Comparison of ENCODE assay signal across 8 mouse cellular contexts in the genomic region with DNA sequence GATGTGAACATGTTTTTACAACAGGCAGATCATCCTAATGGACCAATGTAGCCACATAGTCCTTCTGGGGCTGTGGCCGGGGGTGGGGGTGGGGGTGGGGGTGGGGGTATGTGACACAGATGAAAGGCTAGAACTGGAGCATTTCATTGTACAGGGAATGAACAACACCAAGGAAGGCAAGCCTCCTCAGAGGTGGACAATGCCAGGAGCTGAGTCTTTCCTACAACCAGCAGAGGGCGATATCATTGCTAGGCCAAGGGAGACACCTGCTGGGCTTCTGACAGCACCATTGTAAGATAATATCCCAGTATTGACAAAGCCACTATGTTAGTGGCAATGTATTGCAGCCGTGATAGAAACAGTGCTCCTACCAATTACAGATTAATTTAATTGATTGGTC. TPM values are rescaled to one million over a fixed set of nuclear protein-coding genes. Genes with fewer than 3 reads are reported as not detected.
DNase-seq lines count a peak whose midpoint lies in the region; ATAC-seq and TF ChIP-seq lines count a peak whose summit lies in the region.
"Had no signal": no experiment of that assay in that cellular context is flagged by ENCODE, and none has a peak within 500 bp of the region (broad histone marks: within the 10 kb centered on the region; RNA-seq: fewer than 3 reads in every experiment).

No protein-coding gene starts in this region.

- peak; percentile 7 to 10 for DNase-seq in kidney, adult 8-10 months
- peak; percentile 50 for DNase-seq in G1E (ENCODE audit: low spot score)
- DNase-seq in brain, adult 2 months (ENCODE audit: low read depth, low spot score): peak; percentile 73
- peak; percentile 42 for DNase-seq in kidney, postnatal 10 days
- no peak for DNase-seq in spleen, postnatal 4 days (ENCODE audit: low spot score in 2 of 2)

- H3K4me3 ChIP-seq in kidney, embryonic 16.5 days (ENCODE audit: low read length): no peak overlapping the region
- H3K4me3 ChIP-seq in G1E (ENCODE audit: low read depth, low read length): no peak overlapping the region
- H3K4me3 ChIP-seq in small intestine, adult 2 months (ENCODE audit: low read depth, low read length): no peak overlapping the region
- H3K4me3 ChIP-seq: liver, embryonic 15.5 days had no signal

- peak; percentile 65 for TF ChIP-seq CTCF in G1E (IDR thresholded peaks at IDR 0.05; ENCODE audit: low read depth, low read length)
- peak; percentile 49; the same call in 1 of the 2 replicates for TF ChIP-seq CTCF in small intestine, adult 2 months (IDR thresholded peaks at IDR 0.05; ENCODE audit: extremely low read depth, insufficient read length, insufficient replicate concordance, low read depth, low read length)

- no peaks in the 10 kb centered on the region for H3K9me3 ChIP-seq in kidney, embryonic 16.5 days (ENCODE audit: low read length)
- no peaks in the 10 kb centered on the region for H3K9me3 ChIP-seq in G1E (replicated peaks)
- H3K9me3 ChIP-seq: liver, embryonic 15.5 days had no signal

- WGBS in kidney, embryonic 16.5 days: 38% methylated on average over 3 of the region's 3 CpGs
- 31% methylated on average over 3 of the region's 3 CpGs for WGBS in small intestine, adult 2 months

- no peak overlapping the region for H3K4me2 ChIP-seq in kidney, embryonic 16.5 days (replicated peaks; ENCODE audit: low read depth, low read length)
- H3K4me2 ChIP-seq: liver, embryonic 15.5 days had no signal

- H3K9ac ChIP-seq in kidney, embryonic 16.5 days (replicated peaks; ENCODE audit: low read length): no peak overlapping the region
- H3K9ac ChIP-seq: liver, embryonic 15.5 days had no signal

- H3K27ac ChIP-seq in kidney, embryonic 16.5 days (ENCODE audit: low read length): no peak overlapping the region
- H3K27ac ChIP-seq in small intestine, adult 2 months (ENCODE audit: insufficient read depth, low read depth, low read length): no peak overlapping the region
- H3K27ac ChIP-seq: liver, embryonic 15.5 days had no signal

- H3K4me1 ChIP-seq in kidney, embryonic 16.5 days (ENCODE audit: insufficient read depth, low read length): no peaks in the 10 kb centered on the region
- peaks cover 4% of the 10 kb centered on the region; the same call in 1 of the 2 replicates for H3K4me1 ChIP-seq in G1E (ENCODE audit: insufficient read depth, low read depth, low read length)
- H3K4me1 ChIP-seq in small intestine, adult 2 months (ENCODE audit: control insufficient read depth, insufficient read depth, insufficient read length, low read length): no peaks in the 10 kb centered on the region
- H3K4me1 ChIP-seq: liver, embryonic 15.5 days had no signal

- TF ChIP-seq POLR2A in small intestine, adult 2 months (IDR thresholded peaks at IDR 0.05; ENCODE audit: low read depth, low read length): no peak

- no peaks in the 10 kb centered on the region for H3K27me3 ChIP-seq in kidney, embryonic 16.5 days (ENCODE audit: insufficient read depth, low read length)
- H3K27me3 ChIP-seq in G1E (ENCODE audit: insufficient read depth, low read length): peaks cover 4% of the 10 kb centered on the region; the same call in 1 of the 2 replicates
- no peaks in the 10 kb centered on the region for H3K27me3 ChIP-seq in small intestine, adult 2 months (ENCODE audit: control insufficient read depth, insufficient read depth, low read length)
- H3K27me3 ChIP-seq: liver, embryonic 15.5 days had no signal

- no peak for ATAC-seq in kidney, embryonic 16.5 days (ENCODE audit: low FRiP score, low TSS enrichment)
- ATAC-seq in G1E (ENCODE audit: extremely low read depth, insufficient number of reproducible peaks, low FRiP score, poor library complexity, severe bottlenecking): peak; percentile 57; the same call in 1 of the 2 replicates

- no peaks in the 10 kb centered on the region for H3K36me3 ChIP-seq in kidney, embryonic 16.5 days (ENCODE audit: insufficient read depth, low read length)
- H3K36me3 ChIP-seq in G1E (replicated peaks): peaks cover 31% of the 10 kb centered on the region
- H3K36me3 ChIP-seq in small intestine, adult 2 months (ENCODE audit: control insufficient read depth, insufficient read depth, low read length): no peaks in the 10 kb centered on the region
- H3K36me3 ChIP-seq: liver, embryonic 15.5 days had no signal

RNA-seq across cellular contexts. Expression of gene Lonrf2, which starts 37.2 kb away (rescaled TPM):
- polyA plus RNA-seq in kidney, embryonic 16.5 days (2015; fragmentation: Nextera tagmentation; extraction: Ambion mirVana): 1.1 and 1.4 TPM in 2 replicates
- 41.8 and 42.0 TPM in 2 replicates for total RNA-seq in G1E (2014; fragmentation: Nextera tagmentation)
- total RNA-seq in G1E (2017): 43.1 and 48.5 TPM in 2 replicates
- polyA plus RNA-seq in G1E (2012): 2.8 and 2.9 TPM in 2 replicates
- 0.20 and 0.29 TPM in 2 replicates for polyA plus RNA-seq in small intestine, adult 2 months (2012; rRNA removed)

Comparison
In these comparisons a context has a peak if more than half of its experiments do, and no peak if none do; other contexts are left out.
1. DNase-seq: peak in kidney, adult 8-10 months (2 of 2), G1E (single experiment), brain, adult 2 months (single experiment) and kidney, postnatal 10 days (single experiment); none in spleen, postnatal 4 days (0 of 2).